Mouse (Mus musculus) common myeloid progenitor, adult 5-6 weeks (primary cell): ENCODE data around the gene Bhlha15. TPM values are rescaled to one million over a fixed set of nuclear protein-coding genes. Genes with fewer than 3 reads are reported as not detected.

Source experiments
- ATAC-seq: replicated peaks from 2 replicates; pipeline ENCODE4 v1.8.0; 2016; ENCODE audit warnings: low read depth, mild to moderate bottlenecking, moderate TSS enrichment, inconsistent platforms; ENCODE audit not compliant: poor library complexity, severe bottlenecking
- total RNA-seq: library from RNA; stranded (forward); fragments of 200-1000, 187-1606 nt; gene quantifications from 2 replicates; pipeline ENCODE4 v1.2.3, GENCODE M21; 2017

The Bhlha15 gene
- total RNA-seq = 0.34 and 0.37 TPM in 2 replicates

DNA sequence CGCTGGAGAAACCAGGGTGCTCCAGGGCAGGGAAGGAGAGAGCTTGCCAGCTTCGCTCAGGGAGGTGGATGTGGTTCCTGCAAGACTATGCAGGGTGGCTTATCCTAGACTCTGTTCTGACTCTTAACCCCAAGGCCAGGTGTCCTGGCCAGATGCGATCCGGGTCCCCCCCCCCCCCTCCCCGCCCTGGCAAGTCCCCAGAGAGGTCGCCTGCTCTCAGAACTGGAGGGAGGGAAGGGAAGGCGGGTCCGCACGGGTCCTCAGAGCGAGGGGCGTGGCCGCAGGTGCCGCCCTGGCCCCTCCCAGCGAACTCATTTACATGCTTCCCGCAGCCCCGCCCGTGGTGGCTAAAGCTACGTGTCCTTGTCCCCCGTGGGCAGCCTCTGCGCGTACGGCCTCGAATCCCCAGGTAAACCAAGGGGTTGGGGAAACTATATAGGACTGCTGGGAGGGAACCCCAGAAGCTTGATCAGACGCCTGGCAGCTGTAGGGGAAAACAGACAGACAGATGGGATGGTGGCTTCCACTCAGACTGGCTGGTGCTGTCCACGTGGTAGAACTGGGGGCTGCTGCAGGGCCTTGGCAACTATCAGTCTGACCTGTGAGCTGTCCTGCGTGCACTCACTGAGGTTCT, at the start of gene Bhlha15:
Gene Bhlha15 (plus strand): TSS at position 337 of the 634 bp plus-strand sequence.
- peak; percentile 74 for ATAC-seq

DNA sequence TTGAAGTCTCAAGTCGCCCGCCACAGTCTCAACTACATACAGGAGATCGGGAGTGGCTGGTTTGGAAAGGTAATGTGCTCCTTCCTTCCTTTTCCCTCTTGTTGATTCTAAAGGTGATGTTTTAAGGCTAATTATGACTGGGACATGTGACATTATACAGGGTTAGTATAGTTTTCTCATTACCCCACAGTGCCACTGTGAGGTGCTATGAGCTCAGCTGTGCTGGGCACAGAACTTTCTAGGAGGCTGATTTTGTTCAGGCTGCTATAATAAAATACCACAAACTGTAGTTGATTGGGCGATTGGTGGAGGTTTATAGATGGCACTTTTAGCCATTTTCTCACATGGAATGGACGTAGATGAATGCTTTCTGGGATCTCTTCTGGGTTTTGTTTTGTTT, 46.6 kb upstream of the Bhlha15 start:
- ATAC-seq = no peak

DNA sequence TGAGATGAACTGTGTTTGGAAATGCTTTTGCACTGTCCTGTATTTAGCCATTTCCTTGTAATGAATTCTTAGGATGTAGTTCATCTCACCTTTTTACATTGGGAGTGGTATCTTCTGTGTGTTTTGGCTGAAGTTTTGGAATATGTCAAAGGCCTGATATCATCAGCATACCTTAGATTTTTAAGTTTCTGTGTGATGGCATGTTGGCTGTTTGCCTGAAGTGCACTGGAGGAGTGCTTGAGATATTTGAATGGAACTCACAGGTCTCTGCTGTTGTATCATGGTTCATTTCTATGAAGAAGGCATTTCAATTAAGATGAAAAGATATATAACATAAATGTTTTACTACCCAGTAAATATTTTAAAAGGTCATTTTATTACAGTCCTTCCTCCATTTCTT, 43.2 kb upstream of the Bhlha15 start:
- ATAC-seq = no peak

DNA sequence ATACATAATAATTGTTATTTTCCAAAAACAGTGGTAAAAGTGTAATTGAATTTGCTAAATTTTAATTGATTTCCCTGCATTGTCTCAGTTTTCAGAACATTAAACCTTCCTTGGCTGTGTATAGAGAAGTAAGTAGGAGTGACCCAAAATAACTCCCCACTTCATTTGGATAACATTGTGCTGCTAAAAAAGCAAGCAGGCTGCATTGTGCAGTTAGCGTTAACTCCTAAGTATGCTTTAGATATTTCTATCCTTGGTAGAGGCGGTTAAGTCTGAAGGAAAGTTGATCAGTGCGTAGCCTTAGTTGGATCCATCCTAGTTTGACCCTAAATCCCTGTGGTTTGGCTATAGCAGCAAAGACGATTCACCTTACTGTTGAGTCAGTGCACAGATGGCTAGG, 40.6 kb upstream of the Bhlha15 start:
- ATAC-seq = no peak

DNA sequence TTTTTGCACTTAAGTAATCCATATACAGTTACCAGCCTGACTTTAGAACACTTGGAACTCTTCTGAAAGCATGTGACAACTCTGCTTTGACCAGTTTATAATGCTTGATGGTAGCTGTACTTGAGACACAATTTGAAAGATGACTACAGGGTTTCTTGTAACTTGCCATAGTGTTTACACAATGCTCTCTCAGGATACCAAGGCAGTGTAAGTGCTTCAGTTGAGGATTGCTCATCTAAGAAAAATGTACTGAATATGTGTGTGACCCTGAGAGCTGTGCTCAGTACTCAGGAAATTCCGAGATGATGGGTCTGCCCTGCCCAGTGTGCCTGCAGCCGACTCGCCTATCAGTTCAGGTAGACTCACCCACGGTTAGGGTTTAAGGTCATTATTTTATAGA, 38.8 kb upstream of the Bhlha15 start:
- no peak for ATAC-seq

DNA sequence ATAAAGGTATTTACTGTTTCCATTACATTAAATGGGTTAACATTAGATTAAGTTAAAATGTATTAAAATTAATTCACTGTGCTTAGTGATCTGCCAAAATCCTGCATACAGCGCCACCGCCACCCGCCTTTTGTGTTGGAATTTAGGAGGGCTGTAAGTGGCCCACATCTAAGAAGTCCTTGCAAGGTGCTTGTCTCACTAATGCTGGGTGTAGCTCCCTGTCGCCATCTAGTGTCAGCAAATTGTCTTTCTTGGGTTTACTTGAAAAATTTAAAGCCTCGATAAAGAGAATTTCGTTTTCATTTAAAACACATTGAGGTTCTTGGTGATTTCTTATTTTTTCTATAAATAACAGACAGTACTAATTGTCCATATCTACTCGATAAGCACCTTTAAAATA, 35.6 kb upstream of the Bhlha15 start:
- ATAC-seq = peak; percentile 88

DNA sequence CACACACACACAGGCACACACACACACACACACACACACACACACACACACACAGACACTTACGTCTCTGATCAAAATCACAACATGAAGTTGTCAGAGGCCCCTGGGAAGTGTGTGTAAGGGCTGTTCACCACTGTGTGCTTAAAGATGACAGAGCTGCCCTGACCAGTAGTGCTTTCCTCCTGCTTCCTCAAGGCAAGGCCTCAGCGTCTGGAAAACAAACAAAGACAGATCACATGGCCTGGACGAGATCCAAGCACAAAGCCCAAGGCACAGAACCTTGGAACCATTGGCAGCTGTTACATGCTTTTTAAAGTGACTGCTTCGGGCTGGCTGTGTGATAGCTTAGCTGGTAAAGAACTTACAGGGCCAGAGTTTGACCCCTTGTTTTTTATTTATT, 31.5 kb upstream of the Bhlha15 start:
- no peak for ATAC-seq

DNA sequence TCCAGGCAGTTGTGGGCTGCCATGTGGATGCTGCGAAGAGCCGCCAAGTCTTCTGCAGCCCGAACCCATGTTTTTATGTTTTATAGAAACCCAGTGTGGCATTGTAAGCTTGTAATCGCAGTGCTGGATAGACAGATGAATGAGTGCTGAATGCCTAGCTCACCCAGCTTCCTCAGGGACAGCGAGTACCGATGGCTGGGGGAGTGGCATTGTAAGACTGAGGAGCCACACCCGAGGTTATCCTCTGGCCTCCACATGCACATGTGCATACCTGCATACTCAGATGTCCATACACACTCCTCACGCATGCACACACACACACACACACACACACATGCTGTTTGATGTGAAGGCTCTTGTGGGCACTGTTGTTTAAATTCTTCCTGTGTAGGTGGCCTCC, 30.9 kb upstream of the Bhlha15 start:
- no peak for ATAC-seq

DNA sequence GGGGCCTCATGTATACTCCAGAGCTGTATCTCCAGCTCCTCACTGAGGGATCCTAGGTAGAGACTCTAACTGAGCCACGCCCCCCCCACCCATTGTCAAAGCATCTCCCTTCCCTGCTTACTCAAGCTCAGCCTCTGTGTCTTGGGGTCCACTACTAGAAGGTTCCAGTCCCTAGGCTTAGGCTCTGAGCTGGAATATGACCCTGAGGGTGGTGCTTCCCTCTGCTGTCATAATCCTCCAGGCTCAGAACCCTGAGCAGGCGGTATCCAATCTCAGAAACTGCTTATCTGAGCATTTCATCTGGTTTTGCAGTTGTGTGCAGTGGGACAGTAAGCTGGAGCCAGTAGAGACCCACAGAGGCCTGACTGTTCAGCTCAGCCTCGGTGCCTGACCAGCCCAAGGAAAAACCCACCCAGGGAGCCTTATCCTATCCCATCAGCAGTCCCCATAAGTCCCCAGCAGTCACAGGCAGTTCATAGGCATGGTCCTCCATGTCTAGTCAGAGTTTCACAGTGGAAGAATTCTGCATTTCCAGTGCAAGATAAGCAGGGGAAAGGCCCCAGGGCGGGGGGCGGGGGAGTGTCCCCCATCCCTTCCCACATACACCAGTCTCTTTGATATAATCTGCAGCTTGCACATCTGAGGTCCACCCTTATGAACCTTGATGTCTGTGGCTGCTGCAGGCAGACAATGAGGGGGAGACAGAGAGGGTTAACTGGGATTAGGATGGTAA, 27.8 kb upstream of the Bhlha15 start:
- ATAC-seq = no peak

DNA sequence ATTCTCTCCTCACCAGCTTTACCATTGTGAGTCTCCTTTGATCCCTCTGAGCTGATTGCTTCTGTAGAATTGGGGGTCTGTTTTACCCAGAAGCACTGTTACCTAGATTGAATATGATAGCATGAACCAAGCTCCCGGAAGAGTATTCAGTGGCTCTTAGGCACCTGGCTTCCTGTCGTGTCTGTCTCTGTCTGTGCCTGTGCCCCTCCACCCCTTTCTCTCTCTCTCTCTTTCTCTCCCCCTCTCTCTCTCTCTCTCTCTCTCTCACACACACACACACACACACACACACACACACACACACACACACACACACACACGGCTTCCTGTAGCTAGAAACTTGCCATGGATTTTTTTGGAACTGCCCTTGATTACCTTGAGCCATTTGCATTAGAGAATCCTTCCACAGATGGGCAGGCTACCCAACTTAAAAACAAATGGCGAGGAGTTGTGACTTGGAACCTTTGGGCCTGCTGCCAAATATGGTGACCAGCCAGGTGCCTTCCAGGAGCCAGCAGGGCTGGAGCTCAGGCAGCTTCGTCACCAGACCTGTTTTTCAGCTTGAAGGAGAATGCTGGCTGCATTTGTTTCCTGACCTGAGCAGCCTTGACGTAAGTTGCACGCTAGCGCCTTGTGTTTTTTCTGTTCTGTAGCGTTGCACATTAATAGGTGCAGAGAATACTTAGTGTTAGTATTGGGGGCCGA, 27.1 kb upstream of the Bhlha15 start:
- ATAC-seq = no peak

DNA sequence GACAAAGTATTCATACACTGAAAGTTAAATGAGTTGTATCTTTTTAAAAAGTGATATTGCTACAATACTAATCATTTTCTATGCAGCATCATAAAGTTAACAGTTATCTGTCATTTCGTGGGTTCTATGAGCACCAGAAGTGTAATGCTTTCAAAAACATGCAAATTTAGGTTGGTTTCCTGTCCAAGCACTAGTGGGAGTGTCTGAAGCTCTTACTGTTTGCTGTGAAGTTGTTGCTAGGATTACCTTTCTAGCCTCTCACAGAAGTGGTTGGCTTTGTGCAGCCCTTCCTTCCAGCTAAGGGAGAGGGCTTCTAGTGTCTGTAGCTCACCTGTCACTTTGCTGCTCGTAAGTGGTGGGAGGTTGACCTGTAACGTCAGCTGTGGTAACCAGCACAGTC, 24.3 kb upstream of the Bhlha15 start:
- peak; percentile 57; the same call in 1 of the 2 replicates for ATAC-seq

DNA sequence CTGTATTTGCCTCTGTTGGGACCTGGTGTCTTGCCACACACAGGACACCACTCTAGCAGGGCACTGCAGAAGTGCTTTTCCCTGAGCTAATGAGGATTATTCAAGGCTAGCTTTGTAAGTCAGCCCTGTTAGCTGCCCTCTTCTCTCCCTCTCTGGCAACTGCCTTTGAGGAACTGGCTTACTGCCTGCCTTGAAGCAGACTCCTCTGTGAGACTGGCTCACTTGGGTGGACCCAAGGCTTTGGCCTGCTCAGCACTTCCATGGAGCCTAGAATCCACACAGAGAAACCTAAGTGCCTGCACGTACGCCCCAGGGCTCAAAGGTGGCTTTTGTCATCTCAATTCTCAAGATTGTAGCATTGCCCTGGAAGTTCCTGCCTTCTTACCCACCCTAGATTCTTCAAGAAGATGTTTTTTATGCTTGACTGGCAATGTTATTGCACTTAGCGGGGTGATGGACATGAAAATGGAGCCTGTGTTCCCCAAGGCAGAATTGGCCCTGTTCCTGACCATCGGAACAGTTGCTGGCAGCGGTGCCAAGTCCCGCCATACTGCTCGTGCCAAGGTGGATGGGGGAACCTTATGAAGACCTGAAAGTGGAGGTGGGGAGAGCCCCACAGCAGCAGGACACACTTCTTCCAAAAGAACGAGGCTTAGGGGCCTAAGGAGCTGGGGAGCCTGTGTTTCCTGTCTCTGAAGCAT, 20.7 kb upstream of the Bhlha15 start:
- no peak for ATAC-seq

DNA sequence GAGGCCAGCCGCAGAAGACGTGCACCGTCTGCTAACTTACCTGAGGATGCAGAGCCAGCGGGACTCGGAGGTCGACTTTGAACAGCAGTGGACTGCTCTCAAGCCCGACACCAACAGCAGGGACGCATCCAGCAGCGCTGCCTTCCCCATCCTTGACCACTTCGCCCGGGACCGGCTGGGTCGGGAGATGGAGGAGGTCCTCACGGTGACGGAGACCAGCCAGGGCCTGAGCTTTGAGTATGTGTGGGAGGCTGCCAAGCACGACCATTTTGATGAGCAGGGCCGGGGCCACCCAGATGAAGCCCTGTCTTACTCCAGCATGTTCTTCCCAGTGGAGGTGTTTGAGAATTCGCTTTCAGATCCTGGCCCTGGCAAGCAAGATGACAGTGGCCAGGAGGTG, 16.4 kb upstream of the Bhlha15 start:
- ATAC-seq = no peak

DNA sequence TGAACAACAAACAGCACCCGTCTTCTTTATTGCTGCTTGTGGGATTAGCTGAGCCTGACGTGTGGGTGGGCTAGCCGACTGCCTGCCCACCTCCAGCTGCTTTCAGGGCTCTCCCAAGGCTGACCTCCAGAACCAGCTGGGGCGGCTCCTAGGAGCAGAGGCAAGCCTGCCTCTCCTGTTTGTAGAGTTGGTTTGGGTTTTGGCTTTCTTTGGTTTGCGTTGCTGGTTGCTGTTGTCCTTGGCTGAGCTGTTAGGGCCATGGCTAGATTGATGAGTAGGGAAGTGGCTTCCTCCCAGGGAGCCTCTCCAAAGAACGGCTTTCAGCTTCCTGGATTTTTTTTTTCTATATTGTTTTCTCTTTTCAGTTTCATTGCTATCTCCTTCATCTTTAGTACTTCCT, 11.9 kb upstream of the Bhlha15 start:
- ATAC-seq = no peak

DNA sequence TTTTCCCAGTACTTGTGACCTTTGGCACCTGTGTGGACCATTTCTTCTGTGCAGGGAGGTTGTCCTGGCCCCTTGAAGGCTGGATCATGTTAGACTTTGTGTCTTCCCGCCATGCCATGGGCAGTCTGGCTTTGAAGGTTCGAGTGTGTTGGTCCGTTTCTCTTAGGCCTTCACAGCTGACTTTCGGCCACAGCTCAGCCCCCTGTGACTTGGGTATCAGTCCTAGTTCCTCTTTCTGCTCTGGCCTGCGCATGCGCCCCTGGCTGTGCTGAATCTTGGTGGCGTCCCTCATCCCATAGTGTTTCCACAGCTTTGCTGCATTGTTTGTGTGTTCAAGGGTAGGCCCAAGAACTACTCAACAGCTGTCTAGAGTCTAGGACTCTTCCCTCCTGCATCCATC, 8.8 kb upstream of the Bhlha15 start:
- peak; percentile 80 for ATAC-seq

DNA sequence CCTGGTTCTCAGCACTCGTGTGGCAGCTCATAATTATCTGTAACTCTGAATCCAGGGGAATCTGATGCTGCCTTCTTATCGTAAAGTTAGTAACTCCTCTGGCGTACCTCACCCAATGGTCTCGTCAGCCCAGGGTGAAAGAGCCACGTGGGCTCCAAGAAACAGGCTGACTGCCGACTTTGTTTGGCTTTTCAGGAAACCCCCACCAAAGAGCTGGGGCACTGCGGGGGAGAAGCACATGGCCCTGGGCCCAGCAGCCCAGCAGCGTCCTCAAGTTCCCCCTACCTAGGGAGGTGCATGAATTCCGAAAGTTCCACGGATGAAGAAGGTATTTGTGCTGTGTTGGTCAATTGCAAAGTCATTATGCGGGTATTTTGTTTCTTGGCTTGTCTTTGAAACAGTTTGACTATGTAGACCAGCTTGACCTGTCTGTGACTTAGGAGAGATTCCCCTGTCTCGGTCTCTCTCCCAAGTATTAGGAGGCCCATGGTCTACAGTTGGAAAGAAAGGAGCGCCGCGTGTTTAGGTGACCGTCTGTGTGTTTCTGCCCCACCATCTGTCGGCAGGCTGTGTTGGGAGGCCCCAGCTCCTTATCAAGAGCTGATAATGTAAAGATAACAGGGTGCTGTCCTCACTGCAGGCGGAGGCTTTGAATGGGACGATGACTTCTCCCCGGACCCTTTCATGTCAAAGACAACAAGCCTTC, 7.4 kb upstream of the Bhlha15 start:
- peak; percentile 26 for ATAC-seq

DNA sequence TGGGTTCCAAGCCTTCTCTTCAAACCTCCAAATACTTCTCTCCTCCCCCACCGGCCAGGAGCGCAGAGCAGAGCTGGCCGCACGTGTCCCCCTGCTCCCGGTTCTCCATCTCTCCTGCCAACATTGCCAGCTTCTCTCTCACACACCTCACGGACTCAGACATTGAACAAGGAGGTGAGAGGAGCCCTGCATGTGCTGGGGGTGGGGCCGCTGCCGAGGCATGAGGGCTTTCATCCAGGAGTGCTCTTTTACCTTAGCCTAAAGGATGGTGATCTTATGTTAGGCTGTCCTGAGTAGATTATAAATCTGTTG, 6.9 kb upstream of the Bhlha15 start:
- ATAC-seq = no peak

DNA sequence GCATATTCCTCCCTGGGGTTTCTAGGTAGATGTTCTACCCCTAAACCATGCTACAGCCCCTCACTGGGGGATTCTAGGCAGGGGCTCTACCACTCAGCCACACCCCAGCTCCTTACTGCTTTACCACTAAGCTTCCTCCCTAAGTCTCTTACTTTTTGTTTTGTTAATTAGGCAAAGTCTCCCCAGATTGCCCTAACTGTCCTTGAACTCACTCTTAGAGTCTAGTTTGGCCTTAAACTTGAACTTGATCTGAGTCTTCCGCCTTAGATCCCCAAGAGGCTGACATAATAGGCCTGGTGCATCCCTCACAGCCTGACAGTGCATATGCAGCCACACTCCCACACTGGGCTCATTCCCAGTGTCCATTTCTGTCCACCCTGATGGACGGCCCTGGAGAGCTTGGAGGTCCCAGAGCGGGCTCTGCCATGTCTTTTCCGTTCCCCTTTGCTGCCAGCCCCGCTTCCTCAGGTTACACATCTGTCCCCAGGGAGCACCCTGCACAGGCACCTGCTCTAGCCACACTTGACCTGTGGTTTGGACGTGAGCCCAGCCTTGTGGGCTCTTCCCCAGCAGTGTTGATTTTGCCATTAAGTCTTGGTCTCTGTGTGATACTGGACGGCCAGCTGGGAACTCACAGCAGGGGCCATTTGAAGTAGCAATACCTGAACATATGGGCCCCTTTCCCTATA, 6.3 kb upstream of the Bhlha15 start:
- peak; percentile 65 for ATAC-seq

DNA sequence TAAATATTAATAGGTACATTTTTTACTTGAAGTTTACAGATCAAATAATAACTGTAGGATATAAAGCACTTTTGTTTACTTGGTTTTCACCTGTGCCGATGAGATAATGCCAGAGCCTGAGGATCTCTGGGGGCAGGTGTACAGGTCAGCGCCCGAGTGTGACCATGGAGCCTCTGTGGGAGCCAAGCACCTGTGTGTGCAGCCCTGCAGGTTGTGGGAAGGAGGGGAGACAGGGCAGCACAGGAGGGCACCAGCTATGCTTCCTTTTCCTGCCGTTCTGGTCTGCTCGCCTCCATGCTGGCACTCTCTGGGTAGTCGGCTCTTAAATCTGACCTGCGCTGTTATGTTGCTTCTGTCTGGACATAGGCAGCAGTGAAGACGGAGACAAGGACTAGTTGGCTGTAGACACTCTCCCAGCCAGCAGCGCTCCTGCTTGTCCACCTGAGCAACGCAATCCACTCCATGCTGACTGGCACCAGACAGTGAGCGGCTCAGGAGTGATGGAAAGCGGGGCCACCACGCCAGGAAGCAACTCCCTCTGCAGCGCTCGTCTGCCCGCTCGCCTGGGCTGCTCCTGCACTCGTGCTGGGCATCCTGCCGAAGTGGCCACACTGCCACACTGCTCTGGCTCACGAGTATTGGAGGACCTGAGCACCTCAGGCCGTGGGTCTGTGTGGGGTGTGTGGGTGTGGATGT, 5.6 kb upstream of the Bhlha15 start:
- ATAC-seq = no peak
